In the genomic region with DNA sequence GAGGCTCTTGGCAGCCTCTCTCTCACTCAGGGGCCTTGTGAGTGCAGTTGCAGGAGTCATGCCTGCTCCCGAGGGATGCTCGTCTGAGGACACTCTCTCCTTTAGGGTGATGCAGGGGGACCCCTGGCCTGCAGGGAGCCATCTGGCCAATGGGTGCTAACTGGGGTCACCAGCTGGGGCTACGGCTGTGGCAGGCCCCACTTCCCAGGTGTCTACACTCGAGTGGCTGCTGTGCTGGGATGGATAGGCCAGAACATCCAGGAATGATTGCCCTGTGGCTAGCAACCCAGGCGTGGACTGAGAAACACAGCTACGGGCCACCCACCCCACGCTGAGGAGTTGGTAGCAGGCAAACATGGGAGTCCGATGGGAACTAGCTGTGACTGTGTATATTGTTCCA, we compare ENCODE assay signal across 8 mouse cellular contexts. TPM values are rescaled to one million over a fixed set of nuclear protein-coding genes. Genes with fewer than 3 reads are reported as not detected.
DNase-seq lines count a peak whose midpoint lies in the region; ATAC-seq and TF ChIP-seq lines count a peak whose summit lies in the region.

No protein-coding gene starts in this region.

- H3K9me3 ChIP-seq in heart, embryonic 11.5 days (replicated peaks; ENCODE audit: control insufficient read depth, low read length): no peaks in the 10 kb centered on the region
- no peaks in the 10 kb centered on the region for H3K9me3 ChIP-seq in hindbrain, embryonic 13.5 days
- H3K9me3 ChIP-seq in midbrain, embryonic 11.5 days (ENCODE audit: control insufficient read depth, low read length): no peaks in the 10 kb centered on the region

- TF ChIP-seq POLR2A in bone marrow macrophage, adult 2 months (IDR thresholded peaks at IDR 0.05; ENCODE audit: borderline replicate concordance, low read depth, low read length): no peak

- no peak overlapping the region for H3K27ac ChIP-seq in heart, embryonic 11.5 days (ENCODE audit: low read depth, low read length)
- H3K27ac ChIP-seq in bone marrow macrophage, adult 2 months (ENCODE audit: insufficient read depth, low read depth, low read length): no peak overlapping the region
- no peak overlapping the region for H3K27ac ChIP-seq in hindbrain, embryonic 13.5 days
- H3K27ac ChIP-seq in midbrain, embryonic 11.5 days (ENCODE audit: low read depth, low read length): no peak overlapping the region

- H3K4me2 ChIP-seq in heart, embryonic 11.5 days: peak overlapping the region; percentile 98; the same call in 1 of the 2 replicates
- H3K4me2 ChIP-seq in hindbrain, embryonic 13.5 days: peak overlapping the region; percentile 98
- peak overlapping the region; percentile 98; the same call in 1 of the 2 replicates for H3K4me2 ChIP-seq in midbrain, embryonic 11.5 days

- ATAC-seq in heart, embryonic 11.5 days (replicated peaks; ENCODE audit: insufficient number of reproducible peaks, low FRiP score, low TSS enrichment): no peak
- no peak for ATAC-seq in hindbrain, embryonic 13.5 days (ENCODE audit: low FRiP score)
- no peak for ATAC-seq in midbrain, embryonic 11.5 days (ENCODE audit: low FRiP score)
- no peak for ATAC-seq in megakaryocyte progenitor cell, adult 5-6 weeks (replicated peaks; ENCODE audit: poor library complexity)

- no peak for TF ChIP-seq CTCF in bone marrow macrophage, adult 2 months (IDR thresholded peaks at IDR 0.05; ENCODE audit: low read depth, low read length)

- peaks cover 4% of the 10 kb centered on the region; the same call in 1 of the 2 replicates for H3K27me3 ChIP-seq in heart, embryonic 11.5 days (ENCODE audit: control insufficient read depth, insufficient read depth, low read length)
- H3K27me3 ChIP-seq in hindbrain, embryonic 13.5 days: no peaks in the 10 kb centered on the region
- H3K27me3 ChIP-seq in midbrain, embryonic 11.5 days (ENCODE audit: control insufficient read depth, insufficient read depth, low read length): no peaks in the 10 kb centered on the region

- DNase-seq in heart, postnatal 25 days (ENCODE audit: low spot score): no peak
- DNase-seq in midbrain, embryonic 11.5 days (ENCODE audit: low spot score, missing footprints): no peak
- no peak for DNase-seq in adrenal gland, adult 8-10 months
- DNase-seq in thymus, postnatal 10 days (ENCODE audit: low spot score in 2 of 2): no peak

- peak overlapping the region; percentile 86; the same call in 1 of the 2 replicates for H3K4me3 ChIP-seq in heart, embryonic 11.5 days (ENCODE audit: low read depth, low read length)
- H3K4me3 ChIP-seq in bone marrow macrophage, adult 2 months (ENCODE audit: insufficient read depth, low read length): peak overlapping the region; percentile 72
- peak overlapping the region; percentile 78 for H3K4me3 ChIP-seq in hindbrain, embryonic 13.5 days
- no peak overlapping the region for H3K4me3 ChIP-seq in midbrain, embryonic 11.5 days (ENCODE audit: low read depth, low read length)

- H3K9ac ChIP-seq in heart, embryonic 11.5 days (ENCODE audit: low read depth, low read length): no peak overlapping the region
- 0 out of 2 replicates have a peak overlapping the region, but pooled peaks have one; percentile 88 for H3K9ac ChIP-seq in hindbrain, embryonic 13.5 days
- H3K9ac ChIP-seq in midbrain, embryonic 11.5 days (ENCODE audit: low read length): no peak overlapping the region

- intact Hi-C loops in heart, postnatal 25 days (cut with DNase I): loop anchor here (5.0 kb wide), 1 partner anchor 593 kb away; no protein-coding TSS in a partner anchor

- H3K36me3 ChIP-seq in heart, embryonic 11.5 days (ENCODE audit: control insufficient read depth, insufficient read depth, low read length): peaks cover 15% of the 10 kb centered on the region
- H3K36me3 ChIP-seq in hindbrain, embryonic 13.5 days: peaks cover 36% of the 10 kb centered on the region
- H3K36me3 ChIP-seq in midbrain, embryonic 11.5 days (ENCODE audit: control insufficient read depth, insufficient read depth, low read length): peaks cover 11% of the 10 kb centered on the region

- 90% methylated on average over 8 of the region's 8 CpGs for WGBS in heart, embryonic 11.5 days (ENCODE audit: insufficient replicate concordance)
- 87% methylated on average over 8 of the region's 8 CpGs for WGBS in hindbrain, embryonic 13.5 days
- 87% methylated on average over 8 of the region's 8 CpGs for WGBS in midbrain, embryonic 11.5 days

- peaks cover 15% of the 10 kb centered on the region for H3K4me1 ChIP-seq in heart, embryonic 11.5 days (ENCODE audit: control insufficient read depth, insufficient read depth, low read length)
- peaks cover 8% of the 10 kb centered on the region for H3K4me1 ChIP-seq in bone marrow macrophage, adult 2 months (ENCODE audit: control insufficient read depth, insufficient read depth, low read length)
- peaks cover 30% of the 10 kb centered on the region for H3K4me1 ChIP-seq in hindbrain, embryonic 13.5 days (replicated peaks)
- H3K4me1 ChIP-seq in midbrain, embryonic 11.5 days (ENCODE audit: control insufficient read depth, insufficient read depth, low read length): peaks cover 8% of the 10 kb centered on the region

RNA-seq across cellular contexts. Expression of a gene that starts 1.7 kb away (rescaled TPM):
- 300 and 340 TPM in 2 replicates for polyA plus RNA-seq in heart, embryonic 11.5 days (2014; fragmentation: Nextera tagmentation; extraction: Ambion mirVana)
- total RNA-seq in heart, postnatal 25 days (2021): 100 to 1,000 TPM; 143 to 148 TPM
- 76.6 and 101 TPM in 2 replicates for polyA plus RNA-seq in bone marrow macrophage, adult 2 months (2012; ENCODE audit: insufficient read depth, insufficient read length, missing spikeins)
- polyA plus RNA-seq in hindbrain, embryonic 13.5 days (2015; fragmentation: Nextera tagmentation; extraction: Ambion mirVana): 333 and 336 TPM in 2 replicates
- 321 and 347 TPM in 2 replicates for polyA plus RNA-seq in midbrain, embryonic 11.5 days (2014; fragmentation: Nextera tagmentation; extraction: Ambion mirVana)
- total RNA-seq in megakaryocyte progenitor cell, adult 5-6 weeks (2015): 132 and 150 TPM in 2 replicates
- total RNA-seq in megakaryocyte progenitor cell, adult 5-6 weeks (2017): 55.3 and 100 TPM in 2 replicates
- 100 to 1,000 TPM; 154 to 235 (median 185) TPM for total RNA-seq in adrenal gland, adult 8-10 months (2022)

RNA-seq across cellular contexts. Expression of a gene that starts 19.0 kb away (rescaled TPM):
- polyA plus RNA-seq in heart, embryonic 11.5 days (2014; fragmentation: Nextera tagmentation; extraction: Ambion mirVana): 7.9 and 11.6 TPM in 2 replicates
- total RNA-seq in heart, postnatal 25 days (2021): 1 to 10 TPM; 4.6 to 5.6 TPM
- polyA plus RNA-seq in bone marrow macrophage, adult 2 months (2012; ENCODE audit: insufficient read depth, insufficient read length, missing spikeins): 18.9 and 19.5 TPM in 2 replicates
- 41.5 and 43.9 TPM in 2 replicates for polyA plus RNA-seq in hindbrain, embryonic 13.5 days (2015; fragmentation: Nextera tagmentation; extraction: Ambion mirVana)
- polyA plus RNA-seq in midbrain, embryonic 11.5 days (2014; fragmentation: Nextera tagmentation; extraction: Ambion mirVana): 19.4 and 19.7 TPM in 2 replicates
- 11.7 and 13.9 TPM in 2 replicates for total RNA-seq in megakaryocyte progenitor cell, adult 5-6 weeks (2015)
- total RNA-seq in megakaryocyte progenitor cell, adult 5-6 weeks (2017): 49.3 and 56.9 TPM in 2 replicates
- 10 to 100 TPM; 10.0 to 17.2 (median 15.2) TPM for total RNA-seq in adrenal gland, adult 8-10 months (2022)

RNA-seq across cellular contexts. Expression of a gene that starts 27.4 kb away (rescaled TPM):
- not detected in 2 replicates for polyA plus RNA-seq in heart, embryonic 11.5 days (2014; fragmentation: Nextera tagmentation; extraction: Ambion mirVana)
- not detected for total RNA-seq in heart, postnatal 25 days (2021)
- polyA plus RNA-seq in bone marrow macrophage, adult 2 months (2012; ENCODE audit: insufficient read depth, insufficient read length, missing spikeins): not detected in 2 replicates
- 0.13 and 0.17 TPM in 2 replicates for polyA plus RNA-seq in hindbrain, embryonic 13.5 days (2015; fragmentation: Nextera tagmentation; extraction: Ambion mirVana)
- polyA plus RNA-seq in midbrain, embryonic 11.5 days (2014; fragmentation: Nextera tagmentation; extraction: Ambion mirVana): not detected in 2 replicates
- not detected in 2 replicates for total RNA-seq in megakaryocyte progenitor cell, adult 5-6 weeks (2015)
- not detected in 2 replicates for total RNA-seq in megakaryocyte progenitor cell, adult 5-6 weeks (2017)
- total RNA-seq in adrenal gland, adult 8-10 months (2022): under 1 TPM in 1 of 4 experiments, not detected in 3; 0.18 TPM

RNA-seq across cellular contexts. Expression of a gene that starts 30.8 kb away (rescaled TPM):
- polyA plus RNA-seq in heart, embryonic 11.5 days (2014; fragmentation: Nextera tagmentation; extraction: Ambion mirVana): 21.3 and 25.6 TPM in 2 replicates
- total RNA-seq in heart, postnatal 25 days (2021): 10 to 100 TPM in 1 of 2 experiments, 1 to 10 TPM in 1; 8.2 to 14.1 TPM
- 15.8 and 20.9 TPM in 2 replicates for polyA plus RNA-seq in bone marrow macrophage, adult 2 months (2012; ENCODE audit: insufficient read depth, insufficient read length, missing spikeins)
- polyA plus RNA-seq in hindbrain, embryonic 13.5 days (2015; fragmentation: Nextera tagmentation; extraction: Ambion mirVana): 8.0 and 8.1 TPM in 2 replicates
- 10.1 and 11.3 TPM in 2 replicates for polyA plus RNA-seq in midbrain, embryonic 11.5 days (2014; fragmentation: Nextera tagmentation; extraction: Ambion mirVana)
- total RNA-seq in megakaryocyte progenitor cell, adult 5-6 weeks (2015): 18.7 and 20.7 TPM in 2 replicates
- total RNA-seq in megakaryocyte progenitor cell, adult 5-6 weeks (2017): 17.6 and 17.9 TPM in 2 replicates
- 100 to 1,000 TPM in 1 of 4 experiments, 10 to 100 TPM in 3; 17.5 to 112 (median 73.6) TPM for total RNA-seq in adrenal gland, adult 8-10 months (2022)

RNA-seq across cellular contexts. Expression of a gene that starts 44.0 kb away (rescaled TPM):
- 22.9 and 26.3 TPM in 2 replicates for polyA plus RNA-seq in heart, embryonic 11.5 days (2014; fragmentation: Nextera tagmentation; extraction: Ambion mirVana)
- 10 to 100 TPM; 22.4 to 23.6 TPM for total RNA-seq in heart, postnatal 25 days (2021)
- polyA plus RNA-seq in bone marrow macrophage, adult 2 months (2012; ENCODE audit: insufficient read depth, insufficient read length, missing spikeins): 15.0 and 20.2 TPM in 2 replicates
- 63.6 and 68.8 TPM in 2 replicates for polyA plus RNA-seq in hindbrain, embryonic 13.5 days (2015; fragmentation: Nextera tagmentation; extraction: Ambion mirVana)
- 19.7 and 24.0 TPM in 2 replicates for polyA plus RNA-seq in midbrain, embryonic 11.5 days (2014; fragmentation: Nextera tagmentation; extraction: Ambion mirVana)
- 17.7 and 18.2 TPM in 2 replicates for total RNA-seq in megakaryocyte progenitor cell, adult 5-6 weeks (2015)
- total RNA-seq in megakaryocyte progenitor cell, adult 5-6 weeks (2017): 29.4 and 39.4 TPM in 2 replicates
- total RNA-seq in adrenal gland, adult 8-10 months (2022): 10 to 100 TPM; 28.1 to 45.3 (median 36.1) TPM
